Mouse (Mus musculus): ENCODE results near the gene Ttc7b.

GRCm38 (mm10) chr12:100528246-100528645 is 7.6 kb upstream of the Ttc7b start:
- TF ChIP-seq ZNF384 (IDR thresholded peaks at IDR 0.05; ENCODE audit: low read depth, low read length): no peak
- TF ChIP-seq ZC3H11A (IDR thresholded peaks at IDR 0.05; ENCODE audit: borderline replicate concordance, low read depth, low read length): no peak
- no peak for TF ChIP-seq MAFK (IDR thresholded peaks at IDR 0.05; ENCODE audit: insufficient read depth, low read depth, low read length)
- TF ChIP-seq HCFC1 (IDR thresholded peaks at IDR 0.05; ENCODE audit: borderline replicate concordance, insufficient read depth, low read length): no peak
- TF ChIP-seq CHD2 (IDR thresholded peaks at IDR 0.05; ENCODE audit: low read depth, low read length): no peak
